Mouse (Mus musculus) intestine, embryonic 15.5 days (tissue): Measurements from ENCODE around the gene Exoc4. TPM values are rescaled to one million over a fixed set of nuclear protein-coding genes. Genes with fewer than 3 reads are reported as not detected.

Source experiments
- ATAC-seq: fragments of 200-750 bp; cut with Nextera tagmentation; 2 replicates; pipeline ENCODE4 v1.8.0; 2017; ENCODE audit warnings: moderate TSS enrichment, moderate library complexity
- H3K27ac ChIP-seq: fragments of 300-500 bp; sonication (generic); 2 replicates; pipeline ENCODE4 v1.5.1; 2015; ENCODE audit warnings: mild to moderate bottlenecking, inconsistent platforms
- H3K27me3 ChIP-seq: fragments of 300-500 bp; sonication (generic); replicated peaks from 2 replicates; pipeline ENCODE4 v1.6.1; 2015; ENCODE audit warnings: inconsistent platforms
- H3K36me3 ChIP-seq: fragments of 300-500 bp; sonication (generic); 2 replicates; pipeline ENCODE4 v1.6.1; 2015; ENCODE audit warnings: inconsistent platforms
- H3K4me1 ChIP-seq: fragments of 300-500 bp; sonication (generic); replicated peaks from 2 replicates; pipeline ENCODE4 v1.6.1; 2015; ENCODE audit warnings: inconsistent platforms
- H3K4me2 ChIP-seq: fragments of 300-500 bp; sonication (generic); replicated peaks from 2 replicates; pipeline ENCODE4 v1.6.1; 2015; ENCODE audit warnings: mild to moderate bottlenecking, inconsistent platforms
- H3K4me3 ChIP-seq: fragments of 300-500 bp; sonication (generic); replicated peaks from 2 replicates; pipeline ENCODE4 v1.5.1; 2015; ENCODE audit warnings: inconsistent platforms
- H3K9ac ChIP-seq: fragments of 300-500 bp; sonication (generic); 2 replicates; pipeline ENCODE4 v1.6.1; 2015; ENCODE audit warnings: inconsistent platforms
- H3K9me3 ChIP-seq: fragments of 300-500 bp; sonication (generic); 2 replicates; pipeline ENCODE4 v1.6.1; 2016; ENCODE audit warnings: inconsistent platforms
- WGBS: fragments of 180-500 bp; shearing (Covaris S2); methylation state at CpG from one replicate; pipeline ENCODE4 v1.1.7; 2015; 5-methylcytosine and 5-hydroxymethylcytosine counted together
- polyA plus RNA-seq: library from polyadenylated mRNA; unstranded; fragments of >200 nt; fragmentation: Nextera tagmentation; extraction: Ambion mirVana; gene quantifications from 2 replicates; pipeline ENCODE4 v1.2.1, GENCODE M21; 2015

Exoc4 gene
- polyA plus RNA-seq, 1 experiment from 2014 or later, result 26.4 TPM

GRCm38 (mm10) chr6:33999530-33999929 lies 750.6 kb downstream of the Exoc4 start:
- H3K4me3 ChIP-seq, result no peak overlapping the region
- H3K27me3 ChIP-seq, result no peaks in the 10 kb centered on the region
- H3K27ac ChIP-seq, result no peak overlapping the region
- no peak overlapping the region for H3K4me2 ChIP-seq
- H3K36me3 ChIP-seq, result no peaks in the 10 kb centered on the region
- 41% methylated on average over 7 of the region's 7 CpGs for WGBS
- no peak overlapping the region for H3K9ac ChIP-seq
- no peak for ATAC-seq
- H3K4me1 ChIP-seq, result no peaks in the 10 kb centered on the region
- H3K9me3 ChIP-seq, result no peaks in the 10 kb centered on the region

GRCm38 (mm10) chr6:34000644-34001043 lies 751.8 kb downstream of the Exoc4 start:
- 84% methylated on average over 7 of the region's 7 CpGs for WGBS
- no peaks in the 10 kb centered on the region for H3K27me3 ChIP-seq
- no peaks in the 10 kb centered on the region for H3K36me3 ChIP-seq
- no peaks in the 10 kb centered on the region for H3K4me1 ChIP-seq
- no peak overlapping the region for H3K4me3 ChIP-seq
- no peaks in the 10 kb centered on the region for H3K9me3 ChIP-seq
- no peak overlapping the region for H3K4me2 ChIP-seq
- no peak for ATAC-seq
- H3K9ac ChIP-seq, result no peak overlapping the region
- no peak overlapping the region for H3K27ac ChIP-seq

- H3K9me3 ChIP-seq, result no peaks in the 10 kb centered on the region
- no peaks in the 10 kb centered on the region for H3K36me3 ChIP-seq
- H3K27me3 ChIP-seq, result no peaks in the 10 kb centered on the region
- H3K9ac ChIP-seq, result no peak overlapping the region
- WGBS, result 21% methylated on average over 1 of the region's 1 CpGs
- no peak overlapping the region for H3K4me2 ChIP-seq
- no peaks in the 10 kb centered on the region for H3K4me1 ChIP-seq
- no peak for ATAC-seq
- H3K27ac ChIP-seq, result no peak overlapping the region
- H3K4me3 ChIP-seq, result no peak overlapping the region
Measured at GRCm38 (mm10) chr6:34003033-34003432, 754.1 kb downstream of the Exoc4 start.

GRCm38 (mm10) chr6:34013469-34013868 lies 764.6 kb downstream of the Exoc4 start:
- Histone ChIP-seq H3K4me3 (no peak overlapping the region), H3K4me1 (no peaks in the 10 kb centered on the region), H3K27ac (no peak overlapping the region), H3K4me2 (no peak overlapping the region), H3K9ac (no peak overlapping the region), H3K36me3 (no peaks in the 10 kb centered on the region), H3K27me3 (no peaks in the 10 kb centered on the region), H3K9me3 (no peaks in the 10 kb centered on the region)
- 75% methylated on average over 6 of the region's 6 CpGs for WGBS
- ATAC-seq, result no peak

Other genes starting within 250 kb of the Exoc4 start
- gene Chchd3, start 188.8 kb upstream of the Exoc4 start, polyA plus RNA-seq, result 141 and 150 TPM in 2 replicates